Mouse (Mus musculus) retina, embryonic 14.5 days (tissue): ENCODE data around the gene Btbd19.

Experiments
- DNase-seq: peaks from one replicate; pipeline ENCODE4 v3.0.0-alpha.2; 2015; ENCODE audit warnings: low spot score

Btbd19 gene

GRCm38 (mm10) chr4:117125348-117125909 lies at the start of gene Btbd19:
Gene Btbd19 (minus strand): TSS chr4:117125725.
- peak; percentile 67 for DNase-seq

DNA sequence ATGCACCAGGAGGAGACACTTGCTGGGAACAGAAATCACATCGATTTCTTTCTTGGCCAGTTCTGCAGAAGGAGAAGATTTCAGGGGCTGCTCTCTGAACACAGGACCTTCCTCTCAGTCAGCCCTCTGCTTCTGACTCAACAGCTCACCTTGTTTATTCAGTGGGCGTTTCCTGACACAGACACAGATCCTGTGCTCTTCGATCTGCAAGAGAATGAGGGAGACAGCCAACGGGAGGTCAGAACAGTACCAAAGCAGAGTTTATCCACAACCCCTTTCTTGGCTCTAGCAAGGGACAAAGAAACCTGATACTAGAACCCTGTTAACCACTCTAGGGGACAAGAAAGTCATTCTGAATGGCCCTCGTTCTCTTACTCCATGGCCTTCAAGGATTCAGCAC lies 44.4 kb upstream of the Btbd19 start:
- no peak for DNase-seq

DNA sequence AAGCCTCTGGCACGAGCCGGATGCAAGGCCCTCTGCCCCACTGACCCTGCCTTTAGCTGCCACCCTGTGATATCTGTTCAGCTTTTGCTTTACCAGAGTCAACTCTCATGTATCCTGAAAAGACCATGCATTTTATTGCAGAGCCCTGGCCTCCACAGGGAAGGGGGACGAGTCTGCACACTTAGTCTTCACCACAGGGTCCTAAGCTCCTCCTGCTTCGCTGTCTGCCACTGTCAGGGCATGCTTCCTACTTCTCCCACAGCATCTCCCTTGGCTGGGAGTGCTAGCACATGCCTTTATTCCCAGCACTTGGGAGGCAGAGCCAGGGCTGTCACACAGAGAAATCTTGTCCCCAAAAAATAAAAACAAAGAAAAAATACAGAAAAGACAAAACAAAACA lies 35.7 kb upstream of the Btbd19 start:
- no peak for DNase-seq

- DNase-seq: no peak
These were observed 34.1 kb upstream of the Btbd19 start for GRCm38 (mm10) chr4:117159666-117160065.

- no peak for DNase-seq
These were observed 30.8 kb upstream of the Btbd19 start for GRCm38 (mm10) chr4:117156372-117156771.

- peak; percentile 92 for DNase-seq
These were observed 30.3 kb upstream of the Btbd19 start, which contains the start of gene Rps8 for GRCm38 (mm10) chr4:117155792-117156355. Gene Rps8 (minus strand): TSS chr4:117156243.

- no peak for DNase-seq
These were observed 29.7 kb upstream of the Btbd19 start for GRCm38 (mm10) chr4:117155020-117155791.

DNA sequence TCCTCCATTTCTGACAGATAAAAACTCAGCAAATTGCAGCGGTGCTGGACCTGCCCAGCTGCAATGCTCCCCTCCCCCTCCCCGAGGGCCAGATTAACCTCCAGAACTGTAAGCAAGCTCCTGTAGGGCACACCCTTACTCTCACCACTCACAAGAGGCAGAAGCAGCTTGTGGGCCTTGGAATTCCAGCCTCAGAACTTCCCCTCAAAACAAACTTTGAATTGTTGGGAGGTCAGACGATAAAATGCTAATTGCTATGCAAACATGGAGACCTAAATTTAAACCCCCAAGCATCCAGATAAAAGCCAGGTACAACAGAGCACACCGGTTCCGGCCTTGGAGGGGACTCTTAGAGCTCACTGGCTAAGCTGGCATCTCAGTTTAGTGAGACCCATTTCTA lies 27.2 kb upstream of the Btbd19 start:
- DNase-seq: no peak

DNA sequence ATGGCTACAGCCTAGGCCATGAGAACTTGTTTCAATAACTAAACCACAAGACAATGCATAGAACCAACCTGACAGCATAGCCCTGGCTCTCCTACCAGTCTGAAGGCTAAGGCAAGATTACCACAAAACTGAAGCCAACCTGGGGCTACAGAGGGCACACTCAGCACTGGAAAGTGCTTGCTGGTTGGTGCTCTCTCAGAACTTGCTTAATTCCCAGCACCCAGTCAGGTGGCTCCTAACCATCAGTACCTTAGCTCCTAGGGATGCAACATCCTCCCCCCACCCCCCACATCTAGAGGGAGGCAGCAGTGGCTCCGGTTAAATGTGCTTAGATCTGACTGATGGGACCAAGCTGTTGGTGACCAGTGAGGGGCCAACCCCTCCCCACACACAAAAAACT lies 25.9 kb upstream of the Btbd19 start:
- DNase-seq: no peak

DNA sequence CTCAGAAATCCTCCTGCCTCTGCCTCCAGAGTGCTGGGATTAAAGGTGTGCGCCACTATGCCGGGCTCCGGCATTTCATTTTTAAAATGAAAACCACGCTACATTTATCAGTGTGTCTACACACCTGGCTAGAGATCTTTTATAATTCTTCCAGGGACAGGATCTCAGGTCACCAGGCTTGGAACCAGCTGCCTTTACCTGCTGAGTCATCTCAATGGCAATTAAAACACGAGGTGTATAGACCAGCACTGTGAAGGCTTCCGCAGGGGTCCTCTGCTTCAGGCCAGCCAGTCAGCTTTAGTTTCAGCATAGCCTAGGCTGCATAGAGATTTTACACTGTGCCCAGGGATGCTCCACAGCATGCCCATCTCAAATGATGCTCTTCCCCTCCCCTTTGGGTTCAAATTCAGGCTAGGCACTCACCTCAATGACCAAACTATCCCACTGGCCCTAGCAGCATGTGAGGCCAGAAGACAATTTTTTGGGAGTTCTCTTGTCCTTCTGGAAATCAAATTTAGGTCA lies 24.7 kb upstream of the Btbd19 start:
- DNase-seq: no peak

- DNase-seq: no peak
These were observed 24.0 kb upstream of the Btbd19 start for GRCm38 (mm10) chr4:117149291-117150211.

DNA sequence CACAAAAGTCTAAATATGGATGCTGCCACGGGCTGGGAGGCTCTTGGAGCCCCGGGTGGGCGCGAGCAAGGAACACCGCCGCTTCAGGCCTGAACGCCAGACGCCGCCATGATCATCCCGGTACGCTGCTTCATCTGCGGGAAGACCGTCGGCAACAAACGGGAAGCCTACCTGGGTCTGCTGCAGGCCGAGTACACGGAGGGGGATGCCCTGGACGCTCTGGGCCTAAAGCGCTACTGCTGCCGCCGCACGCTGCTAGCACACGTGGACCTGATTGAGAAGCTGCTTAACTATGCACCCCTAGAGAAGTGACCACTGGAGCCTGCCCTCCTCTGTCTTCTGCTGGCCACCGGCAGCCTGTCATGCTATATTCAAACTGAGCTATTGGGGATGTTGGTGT lies 23.3 kb upstream of the Btbd19 start:
- no peak for DNase-seq

DNA sequence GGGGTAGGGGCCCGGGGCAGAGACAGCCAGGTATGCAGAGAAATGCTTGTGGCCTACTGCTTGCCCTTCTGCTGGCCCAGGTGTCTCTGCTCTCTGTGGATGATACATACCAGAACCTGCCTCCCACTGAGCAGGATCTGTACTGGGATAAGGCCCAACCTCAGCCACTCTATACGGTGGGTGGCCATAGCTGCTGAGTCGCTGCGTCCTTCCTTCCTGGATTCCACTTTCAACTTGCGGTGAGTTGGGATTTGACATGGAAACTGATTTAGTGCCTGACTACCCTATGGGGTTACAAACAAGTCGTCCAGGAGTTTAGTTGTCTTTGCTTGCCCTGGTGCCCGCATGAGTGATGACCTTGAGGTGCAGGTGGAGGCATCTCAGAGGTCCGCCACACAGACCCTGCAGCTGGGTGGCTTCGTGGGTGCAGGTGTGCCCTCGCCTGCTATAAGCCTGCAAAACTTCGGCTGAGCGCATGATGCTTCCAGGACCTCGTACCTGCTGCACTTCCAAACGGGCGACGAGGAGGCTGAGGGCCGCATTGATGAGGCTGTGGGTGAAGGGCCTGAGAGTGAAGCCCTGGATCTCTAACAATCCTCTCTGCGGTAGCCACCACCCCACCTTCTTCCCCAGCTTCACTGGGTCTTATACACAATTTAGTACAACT lies 22.7 kb upstream of the Btbd19 start:
- no peak for DNase-seq

GRCm38 (mm10) chr4:117146176-117146575 lies 20.7 kb upstream of the Btbd19 start:
- peak; percentile 94 for DNase-seq

DNA sequence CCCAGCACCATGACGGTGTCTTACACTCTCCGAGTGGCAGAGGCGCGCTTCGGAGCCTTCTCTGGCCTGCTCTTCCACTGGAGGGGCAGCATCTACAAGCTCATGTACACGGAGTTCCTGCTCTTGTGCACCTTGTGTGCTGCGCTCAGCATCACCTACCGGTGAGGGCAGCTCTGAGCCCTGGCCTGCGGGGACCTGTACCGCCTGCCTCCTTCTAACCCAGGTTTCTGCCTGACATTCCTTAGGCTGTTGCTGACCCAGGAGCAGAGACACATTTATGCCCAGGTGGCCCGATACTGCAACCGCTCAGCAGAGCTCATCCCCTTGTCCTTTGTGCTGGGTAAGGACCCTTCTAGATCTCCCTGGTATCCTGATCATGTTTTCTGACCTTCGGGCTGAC lies 19.7 kb upstream of the Btbd19 start:
- no peak for DNase-seq

- no peak for DNase-seq
These were observed 17.5 kb upstream of the Btbd19 start for GRCm38 (mm10) chr4:117143023-117143422.

DNA sequence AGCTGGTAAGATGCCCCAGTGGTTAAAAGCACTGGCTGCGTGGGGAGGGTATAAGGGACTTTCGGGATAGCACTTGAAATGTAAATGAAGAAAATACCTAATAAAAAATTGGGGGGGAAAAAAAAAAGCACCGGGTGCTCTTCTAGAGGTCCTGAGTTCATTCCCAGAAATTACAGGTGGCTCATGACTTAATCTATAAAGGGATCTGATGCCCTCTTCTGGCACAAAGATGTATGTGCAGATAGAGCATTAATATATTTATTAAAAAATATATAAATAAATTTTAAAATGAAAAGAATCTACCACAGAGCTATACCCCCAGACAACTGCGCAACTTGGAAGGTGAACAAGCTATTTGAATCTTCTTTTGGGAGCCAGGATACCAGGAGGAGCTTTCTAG lies 15.1 kb upstream of the Btbd19 start:
- peak; percentile 65 for DNase-seq

DNA sequence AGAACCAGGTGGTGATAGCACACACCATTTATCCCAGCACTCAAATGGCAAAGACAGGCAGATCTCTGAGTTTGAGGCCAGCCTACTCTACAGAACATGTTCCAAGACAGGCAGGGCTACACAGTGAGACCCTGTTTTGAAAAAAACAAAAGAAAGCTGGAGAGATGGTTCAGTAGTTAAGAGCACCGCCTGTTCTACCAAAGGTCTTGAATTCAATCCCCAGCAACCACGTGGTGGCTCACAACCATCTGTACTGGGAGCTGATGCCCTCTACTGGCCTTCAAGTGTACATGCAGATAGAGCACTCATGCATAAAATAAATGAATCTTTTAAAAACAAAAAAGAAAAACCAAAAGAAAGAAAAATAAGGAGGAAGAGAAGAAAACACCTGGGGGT lies 13.7 kb upstream of the Btbd19 start:
- DNase-seq: peak; percentile 70

DNA sequence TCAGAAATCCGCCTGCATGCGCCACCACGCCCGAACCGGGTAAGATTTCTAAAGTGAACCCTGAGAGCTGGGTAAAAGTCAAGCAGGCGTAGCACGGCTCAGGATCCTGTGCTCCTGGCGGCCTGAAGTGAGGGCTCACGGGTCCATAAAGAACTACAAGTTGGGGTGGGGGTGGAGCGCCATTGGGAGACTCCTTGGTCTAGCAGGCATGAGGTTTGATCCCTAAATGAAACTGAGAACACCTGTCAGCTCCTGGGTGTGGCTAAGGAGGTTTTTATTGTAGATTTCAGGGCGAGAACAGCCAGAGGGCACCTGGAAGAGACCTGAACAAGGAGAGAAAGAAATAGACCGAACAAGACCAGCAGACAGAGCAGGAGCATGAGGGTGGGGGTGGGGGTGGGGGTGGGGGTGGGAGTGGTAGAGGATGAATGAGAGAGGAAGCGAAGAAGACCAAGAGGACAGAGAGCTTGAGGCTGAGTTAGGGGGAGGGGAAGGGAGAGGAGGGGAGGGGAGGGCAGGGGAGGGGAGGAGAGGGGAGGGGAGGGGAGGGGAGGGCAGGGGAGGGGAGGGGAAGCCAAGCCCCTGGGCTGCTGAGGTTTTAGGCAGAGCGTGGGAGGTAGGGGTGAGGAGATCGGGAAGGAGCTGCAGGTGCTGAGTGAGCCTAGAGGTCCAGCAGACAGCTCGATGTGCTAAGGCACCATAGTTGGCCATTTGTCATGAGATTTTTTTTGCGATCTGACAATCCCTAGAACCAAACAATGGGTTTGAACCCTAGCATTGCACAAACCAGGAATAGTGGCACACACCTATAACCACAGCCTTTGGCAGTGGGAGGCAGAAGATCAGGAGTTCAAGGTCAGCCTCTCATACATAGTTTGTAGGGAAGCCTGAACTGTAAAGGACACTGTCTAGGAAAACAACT lies 13.0 kb upstream of the Btbd19 start:
- DNase-seq: no peak

- no peak for DNase-seq
These were observed 10.5 kb upstream of the Btbd19 start for GRCm38 (mm10) chr4:117136034-117136433.

- no peak for DNase-seq
These were observed 9.1 kb upstream of the Btbd19 start for GRCm38 (mm10) chr4:117134601-117134995.
